Mouse (Mus musculus): ENCODE measurements around the gene Cldn11.
A peak's percentile ranks its signal among the peaks of the same experiment; 100 is the strongest.
"Not testable (repeated sequence)": the region's sequence is repeated elsewhere in the genome, so short reads cannot be mapped to it uniquely, and the experiment has no call there.

Gene Cldn11

GRCm38 (mm10) chr3:31149706-31150105 is at the start of gene Cldn11:
Gene Cldn11 (plus strand): TSS chr3:31149920.
- no peak for DNase-seq (ENCODE audit: low read depth, low spot score)

GRCm38 (mm10) chr3:31100026-31100425 is 49.7 kb upstream of the Cldn11 start:
- DNase-seq (ENCODE audit: low read depth, low spot score), result no peak

- no peak for DNase-seq (ENCODE audit: low read depth, low spot score)
Measured at GRCm38 (mm10) chr3:31100802-31101201, 48.9 kb upstream of the Cldn11 start.

GRCm38 (mm10) chr3:31104936-31105335 is 44.8 kb upstream of the Cldn11 start:
- DNase-seq (ENCODE audit: low read depth, low spot score), result no peak

GRCm38 (mm10) chr3:31106597-31106996 is 43.1 kb upstream of the Cldn11 start:
- DNase-seq (ENCODE audit: low read depth, low spot score), result no peak

GRCm38 (mm10) chr3:31107674-31108073 is 42.0 kb upstream of the Cldn11 start:
- DNase-seq (ENCODE audit: low read depth, low spot score), result no peak

GRCm38 (mm10) chr3:31109108-31109507 is 40.6 kb upstream of the Cldn11 start:
- DNase-seq (ENCODE audit: low read depth, low spot score), result no peak

- no peak for DNase-seq (ENCODE audit: low read depth, low spot score)
Measured at GRCm38 (mm10) chr3:31123098-31123497, 26.6 kb upstream of the Cldn11 start.

- DNase-seq (ENCODE audit: low read depth, low spot score), result no peak
Measured at GRCm38 (mm10) chr3:31126303-31126702, 23.4 kb upstream of the Cldn11 start.

- no peak for DNase-seq (ENCODE audit: low read depth, low spot score)
Measured at GRCm38 (mm10) chr3:31126848-31127247, 22.9 kb upstream of the Cldn11 start.

GRCm38 (mm10) chr3:31129766-31130165 is 20.0 kb upstream of the Cldn11 start:
- DNase-seq (ENCODE audit: low read depth, low spot score), result no peak

- DNase-seq (ENCODE audit: low read depth, low spot score), result no peak
Measured at GRCm38 (mm10) chr3:31133664-31134063, 16.1 kb upstream of the Cldn11 start.

- no peak for DNase-seq (ENCODE audit: low read depth, low spot score)
Measured at GRCm38 (mm10) chr3:31134246-31134645, 15.5 kb upstream of the Cldn11 start.

GRCm38 (mm10) chr3:31134696-31135095 is 15.0 kb upstream of the Cldn11 start:
- DNase-seq (ENCODE audit: low read depth, low spot score), result no peak

- DNase-seq (ENCODE audit: low read depth, low spot score), result not testable (repeated sequence)
Measured at GRCm38 (mm10) chr3:31136591-31136990, 13.1 kb upstream of the Cldn11 start.

- peak; percentile 49 for DNase-seq (ENCODE audit: low read depth, low spot score)
Measured at GRCm38 (mm10) chr3:31138454-31139424, 11.0 kb upstream of the Cldn11 start.

- DNase-seq (ENCODE audit: low read depth, low spot score), result no peak
Measured at GRCm38 (mm10) chr3:31141621-31142020, 8.1 kb upstream of the Cldn11 start.

GRCm38 (mm10) chr3:31145222-31145621 is 4.5 kb upstream of the Cldn11 start:
- not testable (repeated sequence) for DNase-seq (ENCODE audit: low read depth, low spot score)

GRCm38 (mm10) chr3:31145641-31146290 is 4.0 kb upstream of the Cldn11 start:
- DNase-seq (ENCODE audit: low read depth, low spot score), result peak; percentile 60

GRCm38 (mm10) chr3:31148595-31148994 is 1.1 kb upstream of the Cldn11 start:
- DNase-seq (ENCODE audit: low read depth, low spot score), result no peak

GRCm38 (mm10) chr3:31152108-31152507 is 2.4 kb downstream of the Cldn11 start:
- no peak for DNase-seq (ENCODE audit: low read depth, low spot score)

- DNase-seq (ENCODE audit: low read depth, low spot score), result no peak
Measured at GRCm38 (mm10) chr3:31156126-31156525, 6.4 kb downstream of the Cldn11 start.

- no peak for DNase-seq (ENCODE audit: low read depth, low spot score)
Measured at GRCm38 (mm10) chr3:31157776-31158175, 8.1 kb downstream of the Cldn11 start.
